Mouse (Mus musculus) forelimb bud, embryonic 11.5 days (tissue): Measurements from ENCODE around the gene Gtdc1.

ENCODE experiments used
- DNase-seq: peaks from one replicate; pipeline ENCODE4 v3.0.0-alpha.2; 2012; ENCODE audit warnings: low read depth, low spot score

The Gtdc1 gene

GRCm38 (mm10) chr2:44924618-44925017 is 2.8 kb downstream of the Gtdc1 start:
- no peak for DNase-seq

- DNase-seq = no peak
Measured at GRCm38 (mm10) chr2:44923056-44923883, 4.2 kb downstream of the Gtdc1 start.

DNA sequence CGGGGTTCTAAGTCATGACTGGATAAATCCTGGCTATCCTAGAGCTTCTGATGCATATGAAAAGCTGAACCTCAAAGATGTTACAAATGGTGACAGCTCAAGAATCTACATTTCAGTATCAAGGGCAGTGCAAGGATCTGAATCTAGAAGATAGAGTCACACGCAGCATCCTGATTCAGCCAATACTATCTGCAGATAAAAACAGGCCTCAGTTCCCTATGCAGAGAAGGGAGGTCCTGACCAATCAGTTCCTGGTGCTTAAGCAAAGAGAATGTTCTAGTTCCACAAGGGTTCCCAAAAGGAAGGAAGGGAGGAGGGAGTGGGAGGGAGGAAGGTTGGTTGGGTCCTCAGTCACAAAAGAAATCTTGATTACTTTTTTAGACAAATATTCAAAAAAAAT is 5.0 kb downstream of the Gtdc1 start:
- DNase-seq = no peak

GRCm38 (mm10) chr2:44920471-44920870 is 7.0 kb downstream of the Gtdc1 start:
- no peak for DNase-seq

GRCm38 (mm10) chr2:44919326-44919725 is 8.1 kb downstream of the Gtdc1 start:
- DNase-seq = no peak

- DNase-seq = no peak
Measured at GRCm38 (mm10) chr2:44918737-44919136, 8.7 kb downstream of the Gtdc1 start.

GRCm38 (mm10) chr2:44916286-44916685 is 11.2 kb downstream of the Gtdc1 start:
- no peak for DNase-seq

DNA sequence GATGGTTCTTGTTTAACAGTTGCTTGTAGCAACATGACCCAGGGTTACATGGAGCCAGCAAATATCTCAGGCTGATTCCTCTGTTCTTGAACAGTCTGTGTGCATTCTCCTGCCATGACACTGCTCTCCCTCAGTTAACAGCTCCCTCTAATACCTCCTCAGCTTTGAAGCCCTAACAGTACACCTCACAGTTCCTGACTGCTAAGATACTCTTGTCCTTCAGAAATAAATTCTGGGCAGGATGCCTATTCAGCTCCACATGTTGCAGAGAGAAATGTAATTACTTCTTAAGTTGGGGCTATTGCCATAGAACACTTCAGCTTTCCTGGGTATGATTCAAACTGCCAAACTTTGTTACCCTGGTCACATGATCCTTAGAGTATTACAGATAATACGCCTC is 29.7 kb downstream of the Gtdc1 start:
- DNase-seq = no peak

GRCm38 (mm10) chr2:44873718-44874117 is 53.7 kb downstream of the Gtdc1 start:
- no peak for DNase-seq

DNA sequence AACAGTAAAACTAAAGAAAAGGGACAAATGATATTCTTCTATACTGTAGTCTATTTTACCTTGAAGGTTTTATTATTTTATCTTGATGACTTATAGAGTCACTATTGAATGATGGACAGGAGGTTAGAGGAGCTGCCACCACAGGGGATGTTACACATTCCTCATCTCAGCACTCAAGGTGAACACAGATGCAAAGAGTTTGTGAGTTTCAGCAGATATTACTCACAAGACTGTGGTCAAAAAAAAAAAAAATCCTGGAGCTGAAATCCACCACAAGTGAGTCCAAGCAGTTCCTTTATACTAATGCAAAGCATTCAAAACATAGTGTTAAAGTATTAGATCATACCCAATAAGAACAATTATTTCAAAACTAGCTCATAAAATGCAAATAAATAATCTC is 62.7 kb downstream of the Gtdc1 start:
- DNase-seq = no peak

DNA sequence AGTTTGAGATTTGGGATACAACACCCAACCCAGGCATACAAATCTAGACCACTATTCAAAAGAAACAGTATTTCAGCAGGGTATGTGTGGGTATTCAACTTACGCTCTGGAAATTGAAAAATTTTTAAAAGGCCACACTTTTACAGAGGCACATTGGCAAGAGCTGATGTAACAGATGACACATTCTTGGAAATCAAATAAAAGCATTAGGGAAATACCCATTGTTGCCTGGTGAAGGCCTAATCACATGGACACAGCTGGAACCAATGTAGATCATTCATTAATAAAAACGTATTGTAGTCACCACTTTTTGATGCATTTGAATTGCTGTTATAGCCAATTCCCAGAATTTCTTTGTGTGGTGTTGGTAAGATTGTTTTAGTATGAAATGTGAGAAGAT is 73.0 kb downstream of the Gtdc1 start:
- DNase-seq = no peak

GRCm38 (mm10) chr2:44849666-44850065 is 77.8 kb downstream of the Gtdc1 start:
- no peak for DNase-seq

DNA sequence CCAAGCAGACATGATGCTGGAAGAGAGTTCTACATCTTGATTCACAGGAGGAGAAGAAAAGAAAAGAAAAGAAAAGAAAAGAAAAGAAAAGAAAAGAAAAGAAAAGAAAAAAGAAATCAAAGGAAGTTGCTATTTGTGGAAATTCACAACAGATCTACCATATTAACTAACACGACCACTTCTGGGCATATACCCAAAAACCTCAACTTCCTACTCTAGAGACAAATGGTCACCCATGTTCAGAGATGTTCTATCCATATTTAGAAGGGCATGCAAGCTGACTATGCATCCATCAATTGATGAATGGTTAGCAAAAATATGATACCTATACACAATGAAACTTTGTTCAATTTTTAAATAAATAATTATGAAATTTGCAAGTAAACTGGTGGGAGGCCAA is 79.3 kb downstream of the Gtdc1 start:
- no peak for DNase-seq

DNA sequence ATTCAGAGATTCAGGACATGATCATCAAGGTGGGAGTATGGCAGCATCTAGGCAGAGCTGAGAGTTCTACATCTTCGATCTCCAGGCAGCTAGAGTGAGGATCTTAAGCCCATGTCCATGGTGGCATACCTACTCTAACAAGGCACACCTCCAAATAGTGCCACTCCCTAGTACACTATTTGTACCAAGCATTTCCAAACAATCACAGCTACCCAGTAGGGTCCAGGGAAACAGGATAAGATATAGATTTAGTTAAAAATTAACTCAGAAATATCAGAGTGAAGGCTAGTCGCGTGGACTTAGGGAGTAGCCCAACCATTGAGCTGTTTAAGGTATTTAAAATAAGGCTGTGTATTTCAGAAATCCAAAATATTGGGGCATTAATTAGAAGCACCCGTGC is 82.0 kb downstream of the Gtdc1 start:
- DNase-seq = no peak

DNA sequence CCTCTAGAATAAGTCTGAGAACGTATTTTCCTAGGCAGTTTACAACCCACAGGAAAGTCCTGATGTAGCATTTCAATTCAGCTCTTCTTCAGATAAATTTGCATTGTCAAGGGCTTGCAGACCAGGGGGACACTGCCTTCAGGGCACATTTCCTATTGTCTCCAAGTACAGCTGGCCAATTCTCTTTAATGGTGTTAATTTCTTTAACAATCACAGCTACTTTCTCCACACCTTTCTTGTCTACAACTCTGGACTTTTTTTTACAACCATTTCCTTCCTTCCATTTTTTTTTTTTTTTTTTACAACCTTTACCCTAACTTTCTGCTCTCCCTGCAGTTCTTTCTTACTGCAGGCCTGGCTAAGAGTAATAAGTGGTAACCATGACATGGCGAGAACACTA is 97.7 kb downstream of the Gtdc1 start:
- no peak for DNase-seq

DNA sequence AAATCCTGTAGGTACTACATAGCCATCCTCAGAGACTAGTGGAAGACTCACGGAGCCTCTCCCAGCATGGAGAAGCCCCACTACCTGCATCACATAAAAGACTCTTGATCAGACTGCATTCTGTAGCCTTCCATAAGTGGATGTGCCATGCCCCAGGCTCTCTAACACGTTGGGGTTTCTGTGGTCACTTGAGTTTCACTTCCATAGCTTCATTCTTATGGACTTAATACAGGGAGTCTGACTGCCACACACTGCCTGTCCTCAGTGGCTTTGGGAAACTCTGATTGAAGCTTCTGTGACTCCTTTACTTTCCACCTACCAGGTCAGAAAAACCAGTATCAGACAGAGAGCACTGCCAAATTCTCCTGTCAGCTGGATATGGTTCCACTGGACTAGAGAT is 98.1 kb downstream of the Gtdc1 start:
- DNase-seq = no peak

DNA sequence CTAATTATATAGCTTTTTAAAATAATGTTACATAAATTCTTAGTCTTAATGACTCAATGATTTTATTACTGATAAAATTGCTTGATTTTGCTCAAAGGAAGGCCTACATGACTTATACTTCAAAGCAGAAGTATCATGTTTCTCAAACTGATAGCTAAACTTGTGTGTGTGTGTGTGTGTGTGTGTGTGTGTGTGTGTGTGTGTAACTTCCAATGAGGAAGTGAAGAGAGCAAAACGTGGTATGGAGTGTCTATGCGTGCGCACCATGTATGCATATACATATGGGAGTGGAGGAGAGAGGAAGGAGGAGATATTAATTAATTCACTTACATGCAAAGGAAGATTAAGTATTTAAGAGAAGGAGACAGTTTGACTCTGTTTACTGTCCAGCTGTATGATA is 100.8 kb downstream of the Gtdc1 start:
- DNase-seq = no peak

GRCm38 (mm10) chr2:44817787-44818186 is 109.7 kb downstream of the Gtdc1 start:
- no peak for DNase-seq

DNA sequence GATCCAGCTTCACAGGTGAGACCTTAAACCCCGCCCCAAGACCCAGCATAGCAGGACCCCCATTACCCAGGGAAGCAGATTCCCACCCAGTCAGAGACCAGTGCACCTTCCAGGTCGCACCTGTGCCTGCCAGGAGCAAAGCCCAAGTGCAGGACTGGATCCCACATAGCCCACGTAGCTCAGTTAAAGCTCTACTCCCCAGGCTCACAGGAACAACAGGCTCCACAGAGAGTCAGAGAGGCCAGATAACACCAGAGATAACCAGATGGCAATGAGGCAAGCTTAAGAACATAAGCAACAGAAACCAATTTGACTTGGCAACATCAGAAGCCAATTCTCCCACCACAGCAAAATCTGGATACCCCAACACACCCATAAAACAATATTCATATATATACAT is 113.7 kb downstream of the Gtdc1 start:
- DNase-seq = no peak

GRCm38 (mm10) chr2:44804497-44804896 is 123.0 kb downstream of the Gtdc1 start:
- peak; percentile 35 for DNase-seq

GRCm38 (mm10) chr2:44801361-44801760 is 126.1 kb downstream of the Gtdc1 start:
- no peak for DNase-seq

DNA sequence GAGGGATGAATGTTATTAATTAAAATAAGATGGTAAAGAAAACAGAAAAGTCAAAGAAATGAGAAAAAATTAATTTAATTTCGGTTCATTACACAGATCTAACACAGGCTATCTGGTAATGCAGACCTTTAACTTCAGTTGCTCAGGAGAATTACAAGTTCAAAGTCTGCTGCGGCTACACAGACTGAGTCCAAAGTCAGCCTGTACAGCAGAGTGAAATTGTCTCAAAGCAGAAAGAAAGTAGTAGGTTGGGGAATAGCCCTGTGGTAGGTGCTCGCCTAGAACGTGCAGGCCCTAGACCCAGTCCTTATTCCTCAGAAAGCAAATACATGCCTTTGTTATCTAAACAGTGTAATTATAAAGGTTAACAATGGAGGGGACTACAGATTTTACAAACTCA is 135.6 kb downstream of the Gtdc1 start:
- no peak for DNase-seq

DNA sequence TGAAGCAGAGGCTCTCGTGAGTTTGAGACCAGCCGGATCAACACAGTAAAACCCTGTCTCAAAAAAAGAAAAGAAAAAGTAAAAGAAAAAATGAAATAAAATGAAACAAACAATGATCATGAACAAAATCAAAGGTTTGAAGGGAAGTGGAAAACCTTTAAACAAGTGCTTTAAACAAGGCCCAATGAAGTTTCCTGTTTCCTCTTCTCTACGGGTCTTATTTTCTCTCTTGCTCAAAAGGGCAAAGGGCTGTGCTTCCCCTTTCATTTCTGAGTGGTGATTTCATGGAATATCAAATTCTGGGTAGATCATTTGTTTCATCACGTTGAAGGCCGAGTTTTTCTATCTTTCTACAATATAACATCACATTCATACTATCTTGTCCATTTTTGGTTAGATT is 136.3 kb downstream of the Gtdc1 start:
- no peak for DNase-seq

DNA sequence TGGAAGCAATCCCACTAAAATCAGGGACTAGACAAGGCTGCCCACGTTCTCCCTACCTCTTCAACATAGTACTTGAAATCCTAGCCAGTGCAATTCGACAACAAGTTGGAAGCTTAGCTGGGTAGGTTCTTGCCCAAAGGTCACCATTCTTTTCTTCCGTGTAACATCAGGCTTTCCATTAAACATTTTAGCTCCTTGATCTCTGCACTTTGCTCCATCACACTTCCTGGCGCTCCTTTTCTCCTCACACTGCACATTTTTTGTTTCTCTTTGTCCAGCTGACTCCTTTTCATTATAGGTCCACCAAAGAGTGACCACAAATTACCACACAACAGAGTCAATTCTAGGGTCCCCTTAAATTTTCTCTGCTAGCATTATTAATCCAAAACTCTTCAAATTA is 144.7 kb downstream of the Gtdc1 start:
- no peak for DNase-seq
